ENCODE assay signal across 8 mouse cellular contexts in genomic region chr1:131431456-131432246, GRCm38 (mm10).
DNase-seq lines count a peak whose midpoint lies in the region; ATAC-seq and TF ChIP-seq lines count a peak whose summit lies in the region.

No protein-coding gene starts in this region.

- no peak for DNase-seq in Patski (ENCODE audit: low read depth, low spot score)
- peak; percentile 80 for DNase-seq in gastrocnemius, postnatal 25 days
- DNase-seq in left cerebral cortex, postnatal 25 days (ENCODE audit: low spot score in 2 of 2), result peak; percentile 64 to 91
- peak; percentile 45 for DNase-seq in retina, embryonic 14.5 days (ENCODE audit: low spot score)
- no peak for DNase-seq in testis, postnatal 14 days (ENCODE audit: low spot score)

- TF ChIP-seq CTCF in Patski (IDR thresholded peaks at IDR 0.05), result no peak

- in situ Hi-C loops in Patski (cut with MboI; ENCODE audit: low pct_unique_long_range_greater_than_20kb), result no loop called here

- intact Hi-C loops in left cerebral cortex, postnatal 25 days (cut with DNase I), result loop anchor here (5.0 kb wide), 2 partner anchors 61 to 96 kb away; partner anchors contain the start of genes Fam72a and Srgap2

- POLR2A ChIA-PET in Patski (lab: Charles Lee), result interaction anchor here (0.6 kb wide), 1 partner anchor 93 kb away, joined by 5 read pairs; no protein-coding TSS in a partner anchor

- WGBS in forebrain, embryonic 13.5 days, result 64% methylated on average over 5 of the region's 5 CpGs
- WGBS in forebrain, embryonic 12.5 days, result 66% methylated on average over 5 of the region's 5 CpGs
- WGBS in intestine, embryonic 16.5 days, result 49% methylated on average over 5 of the region's 5 CpGs

- H3K27me3 ChIP-seq in forebrain, embryonic 13.5 days, result no peaks in the 10 kb centered on the region
- no peaks in the 10 kb centered on the region for H3K27me3 ChIP-seq in forebrain, embryonic 12.5 days
- H3K27me3 ChIP-seq in Patski, result no peaks in the 10 kb centered on the region
- H3K27me3 ChIP-seq in intestine, embryonic 16.5 days (replicated peaks; ENCODE audit: control insufficient read depth, insufficient read depth, low read length), result no peaks in the 10 kb centered on the region

- CTCF ChIA-PET in Patski (lab: Charles Lee), result interaction anchor here (1.1 to 1.2 kb wide), 2 partner anchors 8 to 24 kb away, joined by 3 to 4 read pairs; no protein-coding TSS in a partner anchor

- H3K27ac ChIP-seq in forebrain, embryonic 13.5 days, result no peak overlapping the region; the same call in 1 of the 2 replicates
- no peak overlapping the region for H3K27ac ChIP-seq in forebrain, embryonic 12.5 days
- H3K27ac ChIP-seq in intestine, embryonic 16.5 days (ENCODE audit: low read length), result peak overlapping the region; percentile 28; the same call in 1 of the 2 replicates

- no peak overlapping the region for H3K4me2 ChIP-seq in forebrain, embryonic 13.5 days
- no peak overlapping the region for H3K4me2 ChIP-seq in forebrain, embryonic 12.5 days
- H3K4me2 ChIP-seq in intestine, embryonic 16.5 days (ENCODE audit: low read depth, low read length), result no peak overlapping the region

- H3K9ac ChIP-seq in forebrain, embryonic 13.5 days, result no peak overlapping the region
- H3K9ac ChIP-seq in forebrain, embryonic 12.5 days, result no peak overlapping the region
- no peak overlapping the region for H3K9ac ChIP-seq in intestine, embryonic 16.5 days (ENCODE audit: low read depth, low read length)

- H3K36me3 ChIP-seq in forebrain, embryonic 13.5 days (ENCODE audit: poor library complexity, severe bottlenecking), result 0 out of 2 replicates have a peak, but pooled peaks cover 4% of the 10 kb centered on the region
- no peaks in the 10 kb centered on the region for H3K36me3 ChIP-seq in forebrain, embryonic 12.5 days (replicated peaks)
- no peaks in the 10 kb centered on the region for H3K36me3 ChIP-seq in intestine, embryonic 16.5 days (ENCODE audit: control insufficient read depth, insufficient read depth, low read length)

- ATAC-seq in forebrain, embryonic 13.5 days, result peak; percentile 58
- no peak for ATAC-seq in forebrain, embryonic 12.5 days (ENCODE audit: low FRiP score)
- ATAC-seq in Patski, result peak; percentile 57
- ATAC-seq in intestine, embryonic 16.5 days, result 0 out of 2 replicates have a peak, but pooled peaks have one; percentile 56

- H3K4me3 ChIP-seq in forebrain, embryonic 13.5 days, result no peak overlapping the region
- H3K4me3 ChIP-seq in forebrain, embryonic 12.5 days (replicated peaks), result no peak overlapping the region
- H3K4me3 ChIP-seq in intestine, embryonic 16.5 days (ENCODE audit: low read length), result no peak overlapping the region

- H3K4me1 ChIP-seq in forebrain, embryonic 13.5 days, result peaks cover 37% of the 10 kb centered on the region
- peaks cover 24% of the 10 kb centered on the region for H3K4me1 ChIP-seq in forebrain, embryonic 12.5 days
- H3K4me1 ChIP-seq in intestine, embryonic 16.5 days (ENCODE audit: control insufficient read depth, insufficient read depth, low read length), result 0 out of 2 replicates have a peak, but pooled peaks cover 10% of the 10 kb centered on the region

- H3K9me3 ChIP-seq in forebrain, embryonic 13.5 days (replicated peaks), result no peaks in the 10 kb centered on the region
- H3K9me3 ChIP-seq in forebrain, embryonic 12.5 days, result no peaks in the 10 kb centered on the region
- H3K9me3 ChIP-seq in intestine, embryonic 16.5 days (ENCODE audit: control insufficient read depth, low read length), result no peaks in the 10 kb centered on the region

Comparison
In these comparisons a context has a peak if more than half of its experiments do, and no peak if none do; other contexts are left out.
1. DNase-seq: peak in gastrocnemius, postnatal 25 days (single experiment), left cerebral cortex, postnatal 25 days (2 of 2) and retina, embryonic 14.5 days (single experiment); none in Patski (single experiment) and testis, postnatal 14 days (single experiment).